Comparison of ENCODE assay signal across 8 mouse cellular contexts in the genomic region with DNA sequence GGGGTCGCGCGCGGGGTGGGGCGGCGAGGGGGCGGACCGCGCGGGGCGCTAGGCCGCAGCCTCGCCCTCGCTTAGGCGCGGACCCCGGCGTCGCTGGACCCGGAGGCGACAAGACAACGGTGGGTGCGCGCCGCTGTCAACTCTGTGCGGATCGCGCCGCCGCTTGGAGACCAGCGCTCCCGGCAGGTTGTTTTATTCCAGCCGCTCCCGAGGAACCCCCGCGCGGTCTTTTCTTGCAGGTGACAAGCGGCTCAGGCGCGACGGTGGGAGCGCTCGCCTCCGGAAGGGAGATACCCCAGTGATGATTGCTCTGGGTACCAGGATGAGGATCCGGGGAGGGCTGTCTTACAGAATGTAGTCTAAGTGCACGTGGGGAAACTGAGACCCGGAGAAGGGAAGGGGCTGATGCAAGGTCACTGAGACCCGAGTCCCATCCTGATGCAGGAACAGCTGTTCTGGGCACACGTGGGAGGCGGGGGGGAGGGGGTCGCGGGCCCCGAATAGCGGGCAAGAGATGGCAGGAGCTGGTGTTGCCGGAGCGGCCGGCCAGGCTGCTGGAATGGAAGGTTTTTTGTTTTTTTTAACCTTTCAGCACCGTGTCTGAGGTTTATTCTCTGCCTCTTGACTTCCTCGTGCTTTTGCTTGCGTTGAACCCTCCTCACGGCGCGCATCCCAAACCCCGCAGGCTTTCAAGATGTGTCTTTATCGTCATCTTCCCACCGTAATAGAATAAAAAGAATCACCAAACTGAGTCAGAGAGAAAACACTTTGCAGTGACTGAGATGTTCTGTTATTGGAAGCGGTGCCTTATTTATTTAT. TPM values are rescaled to one million over a fixed set of nuclear protein-coding genes. Genes with fewer than 3 reads are reported as not detected.
DNase-seq lines count a peak whose midpoint lies in the region; ATAC-seq and TF ChIP-seq lines count a peak whose summit lies in the region.

No protein-coding gene starts in this region.

- WGBS in kidney, embryonic 15.5 days = under 1% methylated on average over 67 of the region's 67 CpGs
- WGBS in limb, embryonic 14.5 days = under 1% methylated on average over 66 of the region's 67 CpGs
- WGBS in olfactory bulb, adult 2 months = under 1% methylated on average over 67 of the region's 67 CpGs

- no peak for DNase-seq in kidney, adult 8-10 months
- DNase-seq in MN1 (ENCODE audit: low spot score) = peak; percentile 49
- DNase-seq in limb, embryonic 14.5 days (ENCODE audit: low spot score) = no peak
- DNase-seq in layer of hippocampus, postnatal 36 days = no peak
- DNase-seq in layer of hippocampus, adult 11-12 months (ENCODE audit: low spot score) = no peak

- peak overlapping the region; percentile 90 for H3K9ac ChIP-seq in kidney, embryonic 15.5 days
- H3K9ac ChIP-seq in limb, embryonic 14.5 days (ENCODE audit: low read depth, low read length, severe bottlenecking) = peak overlapping the region; percentile 78

- H3K36me3 ChIP-seq in kidney, embryonic 15.5 days = peaks cover 19% of the 10 kb centered on the region; the same call in 1 of the 2 replicates
- H3K36me3 ChIP-seq in limb, embryonic 14.5 days (ENCODE audit: control insufficient read depth, insufficient read depth, low read length) = peaks cover 7% of the 10 kb centered on the region; the same call in 1 of the 2 replicates

- peak overlapping the region; percentile 85 for H3K4me2 ChIP-seq in kidney, embryonic 15.5 days
- H3K4me2 ChIP-seq in limb, embryonic 14.5 days (replicated peaks; ENCODE audit: low read depth, low read length, severe bottlenecking) = peak overlapping the region; percentile 90

- peak; percentile 79 for ATAC-seq in kidney, embryonic 15.5 days (replicated peaks; ENCODE audit: low FRiP score)
- peak; percentile 28 for ATAC-seq in erythroid progenitor cell, adult 5-6 weeks (replicated peaks; ENCODE audit: low FRiP score, poor library complexity, severe bottlenecking)
- peak; percentile 76 for ATAC-seq in limb, embryonic 14.5 days (ENCODE audit: low FRiP score, low read depth)

- peaks cover 27% of the 10 kb centered on the region for H3K4me1 ChIP-seq in kidney, embryonic 15.5 days
- peaks cover 13% of the 10 kb centered on the region for H3K4me1 ChIP-seq in limb, embryonic 14.5 days (ENCODE audit: control insufficient read depth, insufficient read depth, low read length)
- H3K4me1 ChIP-seq in olfactory bulb, adult 2 months (ENCODE audit: control insufficient read depth, insufficient read depth, low read length) = peaks cover 11% of the 10 kb centered on the region

- no peak for TF ChIP-seq POLR2A in limb, embryonic 14.5 days (IDR thresholded peaks at IDR 0.05; ENCODE audit: borderline replicate concordance, extremely low read depth, insufficient read depth, insufficient read length)
- TF ChIP-seq POLR2A in olfactory bulb, adult 2 months (IDR thresholded peaks at IDR 0.05; ENCODE audit: insufficient read depth, low read depth, low read length) = no peak

- H3K27ac ChIP-seq in kidney, embryonic 15.5 days = peak overlapping the region; percentile 93
- peak overlapping the region; percentile 55; the same call in 1 of the 2 replicates for H3K27ac ChIP-seq in limb, embryonic 14.5 days (replicated peaks; ENCODE audit: low read depth, low read length)
- H3K27ac ChIP-seq in olfactory bulb, adult 2 months (ENCODE audit: insufficient read depth, low read depth, low read length) = no peak overlapping the region

- no peak for TF ChIP-seq CTCF in olfactory bulb, adult 2 months (IDR thresholded peaks at IDR 0.05; ENCODE audit: insufficient read depth, low read depth, low read length)

- peak overlapping the region; percentile 99 for H3K4me3 ChIP-seq in kidney, embryonic 15.5 days (replicated peaks)
- H3K4me3 ChIP-seq in limb, embryonic 14.5 days (replicated peaks; ENCODE audit: low read length) = peak overlapping the region; percentile 97
- H3K4me3 ChIP-seq in olfactory bulb, adult 2 months (ENCODE audit: insufficient read depth, low read depth, low read length) = peak overlapping the region; percentile 72

- no peaks in the 10 kb centered on the region for H3K9me3 ChIP-seq in kidney, embryonic 15.5 days (replicated peaks)
- no peaks in the 10 kb centered on the region for H3K9me3 ChIP-seq in limb, embryonic 14.5 days (ENCODE audit: control insufficient read depth, low read length)

- H3K27me3 ChIP-seq in kidney, embryonic 15.5 days = no peaks in the 10 kb centered on the region
- H3K27me3 ChIP-seq in limb, embryonic 14.5 days (ENCODE audit: control insufficient read depth, insufficient read depth, low read length) = no peaks in the 10 kb centered on the region

RNA-seq across cellular contexts. Expression of gene Naa25, which starts 0.6 kb away (rescaled TPM):
- 43.7 and 44.5 TPM in 2 replicates for polyA plus RNA-seq in kidney, embryonic 15.5 days (2015; fragmentation: Nextera tagmentation; extraction: Ambion mirVana)
- total RNA-seq in erythroid progenitor cell, adult 5-6 weeks (2015; ENCODE audit: low replicate concordance) = 5.9 and 6.5 TPM in 2 replicates
- 3.9 and 9.2 TPM in 2 replicates for total RNA-seq in erythroid progenitor cell, adult 5-6 weeks (2017; ENCODE audit: low replicate concordance)
- 20.2 and 20.9 TPM in 2 replicates for polyA plus RNA-seq in limb, embryonic 14.5 days (2012; rRNA removed)
- 39.8 and 41.2 TPM in 2 replicates for polyA plus RNA-seq in limb, embryonic 14.5 days (2014; fragmentation: Nextera tagmentation; extraction: Ambion mirVana)
- polyA plus RNA-seq in olfactory bulb, adult 2 months (2012; ENCODE audit: insufficient read depth, insufficient read length, low replicate concordance, missing spikeins) = not detected in 2 replicates
- 10 to 100 TPM; 43.4 to 45.5 TPM for total RNA-seq in layer of hippocampus, postnatal 36 days (2021)

RNA-seq across cellular contexts. Expression of gene Trafd1, which starts 12.9 kb away (rescaled TPM):
- polyA plus RNA-seq in kidney, embryonic 15.5 days (2015; fragmentation: Nextera tagmentation; extraction: Ambion mirVana) = 51.2 and 55.6 TPM in 2 replicates
- total RNA-seq in erythroid progenitor cell, adult 5-6 weeks (2015; ENCODE audit: low replicate concordance) = 23.1 and 29.3 TPM in 2 replicates
- total RNA-seq in erythroid progenitor cell, adult 5-6 weeks (2017; ENCODE audit: low replicate concordance) = 11.1 and 21.4 TPM in 2 replicates
- 102 and 109 TPM in 2 replicates for polyA plus RNA-seq in limb, embryonic 14.5 days (2012; rRNA removed)
- polyA plus RNA-seq in limb, embryonic 14.5 days (2014; fragmentation: Nextera tagmentation; extraction: Ambion mirVana) = 70.2 and 74.7 TPM in 2 replicates
- polyA plus RNA-seq in olfactory bulb, adult 2 months (2012; ENCODE audit: insufficient read depth, insufficient read length, low replicate concordance, missing spikeins) = not detected in 2 replicates
- total RNA-seq in layer of hippocampus, postnatal 36 days (2021) = 10 to 100 TPM; 75.3 to 78.4 TPM

RNA-seq across cellular contexts. Expression of gene Tmem116, which starts 53.3 kb away (rescaled TPM):
- 6.7 and 8.5 TPM in 2 replicates for polyA plus RNA-seq in kidney, embryonic 15.5 days (2015; fragmentation: Nextera tagmentation; extraction: Ambion mirVana)
- not detected in 2 replicates for total RNA-seq in erythroid progenitor cell, adult 5-6 weeks (2015; ENCODE audit: low replicate concordance)
- 0.26 TPM in 1 of 2 replicates, not detected in the other for total RNA-seq in erythroid progenitor cell, adult 5-6 weeks (2017; ENCODE audit: low replicate concordance)
- polyA plus RNA-seq in limb, embryonic 14.5 days (2012; rRNA removed) = 2.4 and 3.4 TPM in 2 replicates
- 1.5 and 2.9 TPM in 2 replicates for polyA plus RNA-seq in limb, embryonic 14.5 days (2014; fragmentation: Nextera tagmentation; extraction: Ambion mirVana)
- not detected in 2 replicates for polyA plus RNA-seq in olfactory bulb, adult 2 months (2012; ENCODE audit: insufficient read depth, insufficient read length, low replicate concordance, missing spikeins)
- 1 to 10 TPM; 8.1 to 8.8 TPM for total RNA-seq in layer of hippocampus, postnatal 36 days (2021)

RNA-seq across cellular contexts. Expression of gene Erp29, which starts 54.0 kb away (rescaled TPM):
- polyA plus RNA-seq in kidney, embryonic 15.5 days (2015; fragmentation: Nextera tagmentation; extraction: Ambion mirVana) = 165 and 174 TPM in 2 replicates
- 37.1 and 50.3 TPM in 2 replicates for total RNA-seq in erythroid progenitor cell, adult 5-6 weeks (2015; ENCODE audit: low replicate concordance)
- 118 and 141 TPM in 2 replicates for total RNA-seq in erythroid progenitor cell, adult 5-6 weeks (2017; ENCODE audit: low replicate concordance)
- polyA plus RNA-seq in limb, embryonic 14.5 days (2012; rRNA removed) = 113 and 161 TPM in 2 replicates
- 159 and 162 TPM in 2 replicates for polyA plus RNA-seq in limb, embryonic 14.5 days (2014; fragmentation: Nextera tagmentation; extraction: Ambion mirVana)
- 277 TPM in 1 of 2 replicates, not detected in the other for polyA plus RNA-seq in olfactory bulb, adult 2 months (2012; ENCODE audit: insufficient read depth, insufficient read length, low replicate concordance, missing spikeins)
- 100 to 1,000 TPM; 145 to 147 TPM for total RNA-seq in layer of hippocampus, postnatal 36 days (2021)

Comparison
In these comparisons a context has a peak if more than half of its experiments do, and no peak if none do; other contexts are left out.
1. ATAC-seq: peak in every context shown above with its lines; median percentile 79 in kidney, embryonic 15.5 days; 76 in limb, embryonic 14.5 days; 28 in erythroid progenitor cell, adult 5-6 weeks.